Mouse (Mus musculus) intestine, embryonic 14.5 days (tissue): ENCODE results near the gene Suv39h1. TPM values are rescaled to one million over a fixed set of nuclear protein-coding genes. Genes with fewer than 3 reads are reported as not detected.
"Not testable (repeated sequence)": the region's sequence is repeated elsewhere in the genome, so short reads cannot be mapped to it uniquely, and the experiment has no call there.

Experiments
- ATAC-seq: fragments of 200-750 bp; cut with Nextera tagmentation; replicated peaks from 2 replicates; pipeline ENCODE4 v1.8.0; 2017; ENCODE audit warnings: low read depth, moderate number of reproducible peaks, moderate TSS enrichment, moderate library complexity; ENCODE audit not compliant: low FRiP score, low TSS enrichment
- DNase-seq: peaks from one replicate; pipeline ENCODE4 v3.0.0-alpha.2; 2018; ENCODE audit warnings: low spot score
- H3K27ac ChIP-seq: fragments of 300-500 bp; sonication (generic); 2 replicates; pipeline ENCODE4 v1.5.1; 2014; ENCODE audit warnings: low read depth, mild to moderate bottlenecking, control low read depth
- H3K27me3 ChIP-seq: fragments of 300-500 bp; sonication (generic); replicated peaks from 2 replicates; pipeline ENCODE4 v1.6.1; 2014; ENCODE audit warnings: low read length, control low read depth; ENCODE audit not compliant: control insufficient read depth, insufficient read depth
- H3K36me3 ChIP-seq: fragments of 300-500 bp; sonication (generic); 2 replicates; pipeline ENCODE4 v1.6.1; 2014; ENCODE audit warnings: low read length, control low read depth; ENCODE audit not compliant: control insufficient read depth, insufficient read depth
- H3K4me1 ChIP-seq: fragments of 300-500 bp; sonication (generic); replicated peaks from 2 replicates; pipeline ENCODE4 v1.6.1; 2014; ENCODE audit warnings: low read length, control low read depth, mixed read lengths; ENCODE audit not compliant: control insufficient read depth, insufficient read depth
- H3K4me2 ChIP-seq: fragments of 300-500 bp; sonication (generic); 2 replicates; pipeline ENCODE4 v1.6.1; 2014; ENCODE audit warnings: low read length
- H3K4me3 ChIP-seq: fragments of 300-500 bp; sonication (generic); 2 replicates; pipeline ENCODE4 v1.5.1; 2014; ENCODE audit warnings: low read depth, low read length, control low read depth, mixed read lengths
- H3K9ac ChIP-seq: fragments of 300-500 bp; sonication (generic); 2 replicates; pipeline ENCODE4 v1.6.1; 2014; ENCODE audit warnings: mild to moderate bottlenecking, low read length
- H3K9me3 ChIP-seq: fragments of 300-500 bp; sonication (generic); 2 replicates; pipeline ENCODE4 v1.6.1; 2016; ENCODE audit warnings: low read length, control low read depth; ENCODE audit not compliant: control insufficient read depth
- WGBS: fragments of 180-500 bp; shearing (Covaris S2); extraction: QIAGEN DNeasy Blood & Tissue Kit; methylation state at CpG from one replicate; pipeline ENCODE4 v1.1.7; 2014; 5-methylcytosine and 5-hydroxymethylcytosine counted together
- polyA plus RNA-seq: library from polyadenylated mRNA; unstranded; fragments of >200 nt; fragmentation: Nextera tagmentation; extraction: Ambion mirVana; gene quantifications from 2 replicates; pipeline ENCODE4 v1.2.1, GENCODE M21; 2014

The Suv39h1 gene
- polyA plus RNA-seq, 1 experiment from 2014 or later: 59.7 TPM

- H3K36me3 ChIP-seq: no peaks in the 10 kb centered on the region
- peak; percentile 97 for ATAC-seq
- peak overlapping the region; percentile 31 for H3K4me3 ChIP-seq
- no peak overlapping the region for H3K27ac ChIP-seq
- peak overlapping the region; percentile 29; the same call in 1 of the 2 replicates for H3K9ac ChIP-seq
- peak overlapping the region; percentile 46 for H3K4me2 ChIP-seq
- H3K27me3 ChIP-seq: no peaks in the 10 kb centered on the region
- no peaks in the 10 kb centered on the region for H3K9me3 ChIP-seq
- 0 out of 2 replicates have a peak, but pooled peaks cover 4% of the 10 kb centered on the region for H3K4me1 ChIP-seq
- WGBS: 12% methylated on average over 17 of the region's 19 CpGs
- peak; percentile 90 for DNase-seq
Measured at GRCm38 (mm10) chrX:8096787-8097242, 22.3 kb upstream of the Suv39h1 start.

GRCm38 (mm10) chrX:8096068-8096786 is 21.7 kb upstream of the Suv39h1 start:
- not testable (repeated sequence) for H3K4me1 ChIP-seq, H3K9me3 ChIP-seq, H3K36me3 ChIP-seq, H3K27me3 ChIP-seq, DNase-seq, H3K27ac ChIP-seq
- peak overlapping the region; percentile 44 for H3K4me2 ChIP-seq
- peak overlapping the region; percentile 25 for H3K4me3 ChIP-seq
- peak; percentile 94 for ATAC-seq
- H3K9ac ChIP-seq: 0 out of 2 replicates have a peak overlapping the region, but pooled peaks have one; percentile 12
- 7% methylated on average over 18 of the region's 48 CpGs for WGBS

- Histone ChIP-seq H3K4me1 (0 out of 2 replicates have a peak, but pooled peaks cover 1% of the 10 kb centered on the region), H3K9ac (0 out of 2 replicates have a peak overlapping the region, but pooled peaks have one; percentile 12), H3K36me3 (no peaks in the 10 kb centered on the region), H3K9me3 (no peaks in the 10 kb centered on the region), H3K4me2 (peak overlapping the region; percentile 44), H3K27ac (no peak overlapping the region), H3K4me3 (peak overlapping the region; percentile 25; the same call in 1 of the 2 replicates), H3K27me3 (no peaks in the 10 kb centered on the region)
- 77% methylated on average over 10 of the region's 10 CpGs for WGBS
- no peak for DNase-seq
- ATAC-seq: no peak
Measured at GRCm38 (mm10) chrX:8095546-8095945, 21.0 kb upstream of the Suv39h1 start.

GRCm38 (mm10) chrX:8090954-8091347 is 16.4 kb upstream of the Suv39h1 start:
- H3K4me1 ChIP-seq, DNase-seq, ATAC-seq, H3K27me3 ChIP-seq, H3K9ac ChIP-seq, H3K4me3 ChIP-seq, H3K36me3 ChIP-seq, H3K9me3 ChIP-seq, H3K4me2 ChIP-seq, H3K27ac ChIP-seq: not testable (repeated sequence)
- 91% methylated on average over 4 of the region's 5 CpGs for WGBS

- no peaks in the 10 kb centered on the region for H3K27me3 ChIP-seq
- H3K9ac ChIP-seq: no peak within 1 kb of the TSS
- H3K36me3 ChIP-seq: no peaks in the 10 kb centered on the region
- no peaks in the 10 kb centered on the region for H3K4me1 ChIP-seq
- H3K4me3 ChIP-seq: no peak within 1 kb of the TSS
- ATAC-seq (no peak), DNase-seq (no peak)
- no peak within 1 kb of the TSS for H3K27ac ChIP-seq
- WGBS: 84% methylated on average over 14 of the region's 14 CpGs
- no peaks in the 10 kb centered on the region for H3K9me3 ChIP-seq
- H3K4me2 ChIP-seq: no peak within 1 kb of the TSS
Measured at GRCm38 (mm10) chrX:8090346-8090953, 15.9 kb upstream of the Suv39h1 start, which contains the start of gene Was. Was (minus strand) TSS chrX:8090498.

GRCm38 (mm10) chrX:8089746-8090145 is 15.2 kb upstream of the Suv39h1 start:
- Histone ChIP-seq H3K4me2 (no peak overlapping the region), H3K4me3 (no peak overlapping the region), H3K27me3 (no peaks in the 10 kb centered on the region), H3K4me1 (no peaks in the 10 kb centered on the region), H3K9ac (no peak overlapping the region), H3K27ac (no peak overlapping the region), H3K36me3 (no peaks in the 10 kb centered on the region), H3K9me3 (no peaks in the 10 kb centered on the region)
- WGBS: 83% methylated on average over 3 of the region's 3 CpGs
- no peak for DNase-seq
- no peak for ATAC-seq

GRCm38 (mm10) chrX:8085611-8086010 is 11.1 kb upstream of the Suv39h1 start:
- no peak overlapping the region for H3K4me3 ChIP-seq
- H3K4me2 ChIP-seq: no peak overlapping the region
- DNase-seq (no peak), ATAC-seq (no peak)
- H3K4me1 ChIP-seq: no peaks in the 10 kb centered on the region
- H3K36me3 ChIP-seq: no peaks in the 10 kb centered on the region
- no peak overlapping the region for H3K27ac ChIP-seq
- no peak overlapping the region for H3K9ac ChIP-seq
- WGBS: 84% methylated on average over 8 of the region's 8 CpGs
- H3K27me3 ChIP-seq: no peaks in the 10 kb centered on the region
- H3K9me3 ChIP-seq: no peaks in the 10 kb centered on the region

- Histone ChIP-seq H3K27ac (no peak overlapping the region), H3K4me2 (no peak overlapping the region), H3K9ac (no peak overlapping the region), H3K27me3 (no peaks in the 10 kb centered on the region), H3K4me3 (no peak overlapping the region), H3K9me3 (no peaks in the 10 kb centered on the region), H3K36me3 (no peaks in the 10 kb centered on the region), H3K4me1 (no peaks in the 10 kb centered on the region)
- DNase-seq (no peak), ATAC-seq (no peak)
- WGBS: 76% methylated on average over 6 of the region's 6 CpGs
Measured at GRCm38 (mm10) chrX:8084771-8085259, 10.3 kb upstream of the Suv39h1 start.
